ENCODE assay signal across 13 mouse cellular contexts in the genomic region with DNA sequence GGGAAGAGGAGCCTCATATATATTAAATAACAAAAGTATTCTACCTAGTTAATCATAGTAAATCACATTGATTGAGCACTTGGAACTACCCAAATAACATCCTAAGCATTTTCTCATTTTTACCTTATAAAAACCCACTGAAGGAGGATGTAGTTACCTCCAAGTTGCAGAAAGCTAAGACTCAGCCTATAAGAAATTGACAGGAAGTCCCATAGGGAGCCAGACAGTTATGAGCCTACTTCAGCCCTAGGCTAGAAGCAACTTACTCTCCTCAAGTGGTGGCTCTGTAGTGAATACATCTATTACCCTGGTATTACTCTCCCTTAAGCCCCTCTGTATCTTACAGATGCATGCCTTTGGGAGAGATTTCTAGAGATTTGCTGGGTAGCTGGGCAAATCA.
"Had no signal": no experiment of that assay in that cellular context is flagged by ENCODE, and none has a peak within 500 bp of the region (broad histone marks: within the 10 kb centered on the region; RNA-seq: fewer than 3 reads in every experiment).

No protein-coding gene starts in this region.

- ATAC-seq: liver, embryonic 12.5 days; midbrain, embryonic 13.5 days; midbrain, embryonic 16.5 days had no signal

- DNase-seq: kidney, adult 9 months; kidney, postnatal 25 days; layer of hippocampus, adult 9-11 months; liver; lung, adult 18-20 months; lung, postnatal 10 days; lung, postnatal 36 days; right cerebral cortex, postnatal 25 days; spleen, adult 18-20 months; thymus, postnatal 25 days had no signal
